Mouse (Mus musculus): ENCODE measurements at regions not wholly inside any gene's neighbourhood (a gene's known extent, or its start where the extent isn't known, plus 50 kb on each side); places are given as distances from the start of the nearest gene placed in this dataset.

GRCm38 (mm10) chr6:117505431-117505830 lies 335.5 kb upstream of the Zfp637 start:
- DNase-seq (ENCODE audit: low read depth) = no peak

GRCm38 (mm10) chr6:117506619-117507018 lies 334.4 kb upstream of the Zfp637 start:
- no peak for DNase-seq (ENCODE audit: low read depth)

GRCm38 (mm10) chr6:117508860-117509259 lies 332.1 kb upstream of the Zfp637 start:
- DNase-seq (ENCODE audit: low read depth) = no peak

- no peak for DNase-seq (ENCODE audit: low read depth)
These were observed 331.0 kb upstream of the Zfp637 start for GRCm38 (mm10) chr6:117510026-117510425.

GRCm38 (mm10) chr6:117514831-117515230 lies 326.1 kb upstream of the Zfp637 start:
- DNase-seq (ENCODE audit: low read depth) = no peak

GRCm38 (mm10) chr6:117516906-117517305 lies 324.1 kb upstream of the Zfp637 start:
- no peak for DNase-seq (ENCODE audit: low read depth)

GRCm38 (mm10) chr6:117518939-117519338 lies 322.0 kb upstream of the Zfp637 start:
- DNase-seq (ENCODE audit: low read depth) = no peak

GRCm38 (mm10) chr6:117519466-117519865 lies 321.5 kb upstream of the Zfp637 start:
- DNase-seq (ENCODE audit: low read depth) = no peak

- no peak for DNase-seq (ENCODE audit: low read depth)
These were observed 314.6 kb upstream of the Zfp637 start for GRCm38 (mm10) chr6:117526161-117526935.

GRCm38 (mm10) chr6:117527526-117527925 lies 313.5 kb upstream of the Zfp637 start:
- no peak for DNase-seq (ENCODE audit: low read depth)

GRCm38 (mm10) chr6:117534149-117534548 lies 306.8 kb upstream of the Zfp637 start:
- DNase-seq (ENCODE audit: low read depth) = no peak

GRCm38 (mm10) chr6:117534991-117535390 lies 306.0 kb upstream of the Zfp637 start:
- DNase-seq (ENCODE audit: low read depth) = no peak

GRCm38 (mm10) chr6:117536084-117536483 lies 304.9 kb upstream of the Zfp637 start:
- no peak for DNase-seq (ENCODE audit: low read depth)

- DNase-seq (ENCODE audit: low read depth) = no peak
These were observed 298.5 kb upstream of the Zfp637 start for GRCm38 (mm10) chr6:117542431-117542830.

GRCm38 (mm10) chr6:117544276-117545196 lies 296.4 kb upstream of the Zfp637 start:
- no peak for DNase-seq (ENCODE audit: low read depth)

- DNase-seq (ENCODE audit: low read depth) = no peak
These were observed 290.1 kb upstream of the Zfp637 start for GRCm38 (mm10) chr6:117550930-117551329.

GRCm38 (mm10) chr6:117552006-117552667 lies 288.8 kb upstream of the Zfp637 start:
- no peak for DNase-seq (ENCODE audit: low read depth)

- no peak for DNase-seq (ENCODE audit: low read depth)
These were observed 277.8 kb upstream of the Zfp637 start for GRCm38 (mm10) chr6:117563159-117563558.

GRCm38 (mm10) chr6:117563704-117564103 lies 277.3 kb upstream of the Zfp637 start:
- DNase-seq (ENCODE audit: low read depth) = no peak

- no peak for DNase-seq (ENCODE audit: low read depth)
These were observed 274.2 kb upstream of the Zfp637 start for GRCm38 (mm10) chr6:117566786-117567185.

- DNase-seq (ENCODE audit: low read depth) = no peak
These were observed 273.3 kb upstream of the Zfp637 start for GRCm38 (mm10) chr6:117567691-117568090.

- DNase-seq (ENCODE audit: low read depth) = no peak
These were observed 271.2 kb upstream of the Zfp637 start for GRCm38 (mm10) chr6:117569576-117570326.
